Mouse (Mus musculus) liver, postnatal 0 days (tissue): ENCODE results near the gene Serhl.

Experiments used
- CTCF ChIP-seq: sonication (generic); IDR thresholded peaks from 2 replicates; pipeline ENCODE4 v1.5.1; 2016; ENCODE audit warnings: antibody characterized with exemption, low read depth
- EP300 ChIP-seq: IDR thresholded peaks from 2 replicates; pipeline ENCODE4 v1.6.1; 2016; ENCODE audit warnings: antibody characterized with exemption, low read depth, mild to moderate bottlenecking

DNA sequence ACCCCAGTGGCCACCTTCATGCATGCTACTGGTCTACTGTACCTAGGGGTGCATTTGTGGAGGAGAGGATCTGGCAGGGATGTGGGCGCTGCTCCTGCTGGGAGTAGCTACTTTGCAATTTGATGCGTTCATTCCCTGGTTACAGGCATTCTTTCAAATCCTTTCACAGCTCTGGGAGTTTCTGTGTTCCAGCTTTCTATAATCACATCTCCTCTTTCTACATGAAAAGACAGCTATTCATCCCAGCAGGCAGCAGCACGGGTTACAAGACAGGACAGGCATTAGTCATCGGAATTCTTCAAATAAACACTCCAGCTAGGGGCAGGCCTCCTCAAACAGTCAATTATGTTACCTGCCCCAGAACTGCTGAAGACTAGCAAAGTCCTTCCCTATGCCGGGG is 53.6 kb downstream of the Serhl start:
- TF ChIP-seq CTCF (no peak), EP300 (no peak)
